Mouse (Mus musculus): ENCODE results near the gene Skint2. TPM values are rescaled to one million over a fixed set of nuclear protein-coding genes. Genes with fewer than 3 reads are reported as not detected.

Skint2 gene
- not detected in 2 replicates for polyA plus RNA-seq (2011; ENCODE audit: insufficient read depth, insufficient read length, low replicate concordance, missing spikeins)

DNA sequence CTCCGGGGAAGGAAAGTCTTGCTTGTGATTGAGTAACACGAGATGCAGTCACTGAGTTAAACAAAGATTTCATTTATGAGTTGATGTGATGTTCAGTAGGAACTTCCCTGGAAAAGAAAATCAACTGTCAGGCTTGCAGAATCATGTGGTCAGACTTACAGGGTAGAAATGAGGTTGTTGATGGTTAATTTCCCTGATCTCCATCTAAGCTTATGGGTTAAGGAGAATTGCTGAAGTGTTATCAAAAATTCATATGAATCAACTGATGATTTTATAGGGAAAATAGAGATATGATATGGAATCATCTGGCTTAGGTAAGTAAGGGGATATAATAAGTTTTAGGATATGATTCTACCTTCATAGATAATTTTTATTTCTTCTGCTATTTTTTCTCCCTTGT, at the start of gene Skint2:
Skint2 (plus strand) TSS at position 301 of the 400 bp plus-strand sequence.
- no peak for TF ChIP-seq POLR2A (IDR thresholded peaks at IDR 0.05; ENCODE audit: borderline replicate concordance, control insufficient read depth, low read depth, low read length)
- no peak for TF ChIP-seq CTCF (IDR thresholded peaks at IDR 0.05; ENCODE audit: control insufficient read depth, insufficient read depth, low read length)
- no peak within 1 kb of the TSS for H3K27ac ChIP-seq (ENCODE audit: control insufficient read depth, insufficient read depth, low read depth, low read length, poor library complexity)
- no peaks in the 10 kb centered on the region for H3K4me1 ChIP-seq (ENCODE audit: control insufficient read depth, insufficient read depth, low read length)
- no peak within 1 kb of the TSS for H3K4me3 ChIP-seq (replicated peaks; ENCODE audit: control insufficient read depth, low read depth, low read length)
- 74% methylated on average over 2 of the region's 2 CpGs for WGBS

Other genes with a start within 250 kb of the Skint2 start
- not detected in 2 replicates for gene Skint9, start 123.2 kb upstream of the Skint2 start, polyA plus RNA-seq (2011; ENCODE audit: insufficient read depth, insufficient read length, low replicate concordance, missing spikeins)
- gene Skint10, start 217.7 kb downstream of the Skint2 start, polyA plus RNA-seq (2011; ENCODE audit: insufficient read depth, insufficient read length, low replicate concordance, missing spikeins): not detected in 2 replicates